Mouse (Mus musculus): ENCODE results near the gene Hck.

Gene Hck

DNA sequence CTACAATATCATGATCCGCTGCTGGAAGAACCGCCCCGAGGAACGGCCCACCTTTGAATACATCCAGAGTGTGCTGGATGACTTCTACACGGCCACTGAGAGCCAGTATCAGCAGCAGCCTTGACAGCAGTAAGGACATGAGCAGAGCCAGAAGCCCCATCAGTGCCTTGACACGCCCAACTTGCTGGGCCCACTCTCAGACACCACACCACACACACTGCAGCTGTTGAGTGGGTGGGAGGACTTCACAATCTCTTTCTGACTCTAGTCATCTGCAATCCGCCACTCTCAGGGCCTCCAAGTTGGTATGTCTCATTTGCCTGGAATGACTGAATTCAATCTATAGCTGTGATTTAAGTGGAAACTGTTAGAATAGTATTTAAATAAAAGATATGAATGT lies 42.8 kb downstream of the Hck start:
- DNase-seq (ENCODE audit: low spot score in 2 of 2): no peak

DNA sequence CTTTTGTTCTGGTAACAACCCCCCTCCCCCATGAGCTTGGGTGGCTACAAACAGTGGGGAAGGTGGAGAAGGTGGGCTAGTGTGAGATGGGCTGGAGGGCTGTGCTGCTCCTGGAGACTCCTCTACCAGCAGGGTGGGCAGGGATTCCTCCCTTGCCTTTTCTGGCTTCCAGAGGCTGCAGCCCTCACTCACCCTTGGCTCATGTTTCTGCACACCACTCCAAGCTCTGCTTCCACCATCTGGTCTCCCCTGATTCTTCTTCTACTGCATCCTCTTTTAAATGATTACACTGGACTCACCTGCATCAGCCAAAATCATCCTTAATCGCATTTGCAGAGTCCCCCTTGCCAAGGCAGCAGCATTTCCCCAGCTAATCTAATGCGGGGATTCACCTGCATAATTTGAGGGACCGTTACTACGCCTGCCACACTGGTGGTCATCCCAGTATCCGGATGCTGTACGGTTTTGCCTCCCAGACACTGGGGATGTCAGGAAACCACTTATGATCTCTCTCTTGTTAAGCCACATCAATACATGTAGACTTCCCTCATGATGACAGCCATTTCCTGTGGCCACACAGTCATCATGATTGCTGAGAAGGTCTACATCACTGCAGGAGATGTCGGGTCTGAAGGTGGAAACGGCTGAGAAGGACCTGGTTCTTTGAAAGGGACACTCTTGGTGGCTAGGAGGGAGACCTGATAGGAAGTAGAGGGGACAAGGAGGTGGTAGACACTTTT lies 43.8 kb downstream of the Hck start:
- no peak for DNase-seq (ENCODE audit: low spot score in 2 of 2)

DNA sequence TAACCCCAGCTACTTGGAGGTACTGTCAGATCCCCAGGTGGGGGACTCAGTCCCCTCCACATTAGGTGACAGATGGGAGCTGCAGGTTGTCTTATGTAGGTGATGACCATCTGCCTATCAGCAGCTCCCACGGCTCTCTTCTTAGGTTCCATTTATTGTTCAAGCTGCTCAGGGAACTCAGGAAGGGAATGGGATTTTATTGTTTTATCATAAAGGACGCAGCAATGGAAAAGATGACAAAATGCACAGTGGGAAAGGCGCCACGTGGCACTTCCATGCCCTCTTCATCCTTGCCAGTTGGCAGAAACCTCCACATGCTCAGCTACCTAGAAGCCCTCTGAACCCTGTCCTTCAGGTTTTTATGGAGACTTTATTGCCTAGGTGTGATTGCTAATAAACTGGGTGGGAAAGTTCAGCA lies 44.8 kb downstream of the Hck start:
- no peak for DNase-seq (ENCODE audit: low spot score in 2 of 2)

DNA sequence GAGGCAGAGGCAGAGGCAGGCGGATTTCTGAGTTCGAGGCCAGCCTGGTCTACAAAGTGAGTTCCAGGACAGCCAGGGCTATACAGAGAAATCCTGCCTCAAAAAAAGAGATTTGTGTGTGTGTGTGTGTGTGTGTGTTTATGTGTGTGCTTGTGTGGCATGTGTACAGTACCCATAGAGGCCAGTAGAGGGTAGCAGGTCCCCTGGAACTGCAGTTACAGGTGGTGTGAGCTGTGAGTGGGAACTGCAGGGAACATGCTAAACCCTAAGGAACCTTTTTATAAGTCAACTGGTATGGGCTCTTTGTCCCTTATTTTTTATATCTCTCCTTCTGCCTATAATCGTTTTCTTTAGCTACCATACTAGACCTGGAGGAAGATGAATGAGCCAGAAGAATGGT lies 49.0 kb downstream of the Hck start:
- DNase-seq (ENCODE audit: low spot score in 2 of 2): no peak

DNA sequence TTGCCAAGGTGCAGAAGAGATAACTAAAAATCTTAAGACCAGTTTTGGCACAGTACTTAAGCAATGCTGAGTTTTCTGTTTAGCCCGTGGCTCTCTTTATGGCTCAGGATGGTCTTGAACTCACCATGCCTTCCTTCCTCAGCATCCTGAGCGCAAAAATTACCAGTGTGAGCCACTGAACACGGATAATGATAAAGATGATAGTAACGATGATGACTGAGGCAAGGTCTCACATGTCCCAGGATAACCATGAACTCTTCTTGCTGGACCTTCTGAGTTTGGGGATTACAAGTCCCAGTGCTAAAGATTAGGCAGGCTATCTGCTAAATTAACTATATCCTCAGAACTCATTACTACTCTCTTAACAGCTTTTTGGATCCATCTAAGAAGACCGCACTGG lies 51.9 kb downstream of the Hck start:
- no peak for DNase-seq (ENCODE audit: low spot score in 2 of 2)

DNA sequence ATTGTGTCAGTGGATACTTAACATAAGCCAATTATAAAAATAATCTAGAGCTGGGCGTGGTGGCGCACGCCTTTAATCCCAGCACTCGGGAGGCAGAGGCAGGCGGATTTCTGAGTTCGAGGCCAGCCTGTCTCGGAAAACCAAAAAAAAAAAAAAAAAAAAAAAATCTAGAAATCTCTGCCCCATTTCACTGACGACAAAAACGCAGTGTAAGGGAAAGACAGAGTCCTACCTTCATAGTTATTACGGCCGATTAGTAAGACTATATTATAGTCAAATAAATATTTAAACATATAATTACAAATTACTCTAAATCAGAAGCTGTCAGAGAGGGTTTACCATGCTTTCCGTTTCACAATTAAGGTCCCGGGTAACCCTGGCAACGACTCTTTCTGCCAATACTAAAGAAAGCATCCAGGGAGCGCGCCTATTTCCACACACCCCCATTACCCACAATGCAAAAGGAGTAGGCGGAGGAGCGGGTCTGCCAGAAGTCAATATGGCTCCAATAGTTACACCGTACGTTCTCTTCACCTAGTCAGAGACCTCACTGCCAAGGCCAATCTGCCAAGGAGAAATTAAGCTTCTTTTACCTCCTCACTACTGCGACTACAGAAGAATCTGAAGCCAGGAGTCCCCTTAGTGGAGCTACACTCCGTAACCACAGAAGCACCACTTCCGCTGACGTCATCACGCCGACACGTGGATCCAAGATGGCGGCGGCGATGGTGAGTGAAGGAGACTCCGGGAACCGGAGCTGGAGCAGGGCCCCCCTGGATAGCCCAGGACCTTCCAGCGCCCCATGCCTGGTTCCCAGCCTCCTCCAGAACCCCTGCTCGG lies 52.8 kb downstream of the Hck start, which contains the start of gene Tm9sf4:
Tm9sf4 (plus strand) TSS at position 460 of the 840 bp plus-strand sequence.
- DNase-seq (ENCODE audit: low spot score in 2 of 2): peak; percentile 87 to 92

DNA sequence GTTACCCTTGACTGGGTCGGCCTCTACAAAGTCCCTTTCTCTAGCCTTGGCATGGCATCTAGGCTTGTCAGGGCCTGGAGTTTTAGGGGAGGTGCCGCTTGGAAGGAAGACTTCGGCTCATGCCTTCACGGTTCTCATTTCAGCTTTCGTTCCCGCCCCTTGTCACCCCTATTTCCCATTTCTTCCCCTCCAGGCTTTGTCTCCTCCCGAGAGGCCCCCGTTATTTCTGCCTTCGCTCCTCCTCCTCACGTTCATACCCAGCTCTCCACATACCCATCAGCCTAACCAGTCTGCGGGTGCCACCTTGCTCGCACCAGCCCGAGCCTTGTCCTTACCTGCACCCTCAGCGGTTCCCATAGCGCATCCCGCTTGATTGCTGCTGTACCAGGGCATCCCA lies 53.4 kb downstream of the Hck start:
- DNase-seq (ENCODE audit: low spot score in 2 of 2): no peak

DNA sequence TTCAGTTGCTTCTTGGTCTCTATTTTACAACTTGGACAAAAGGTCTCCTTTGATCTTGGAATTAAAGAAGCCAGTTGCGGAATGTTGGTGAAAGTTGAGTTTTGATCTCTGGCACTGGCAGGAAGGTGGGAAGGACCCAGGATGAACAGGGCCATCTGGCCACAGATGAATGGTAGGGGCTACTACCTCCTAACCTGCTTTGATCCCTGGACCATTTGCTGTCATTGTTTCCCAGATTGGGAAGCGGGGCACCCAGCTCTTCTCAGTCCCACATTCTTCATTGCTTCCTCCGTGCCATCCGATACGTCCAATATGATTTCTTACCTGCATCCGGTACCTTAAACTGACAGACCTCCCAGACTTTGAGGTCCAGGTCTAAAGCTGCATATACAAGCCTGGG lies 58.9 kb downstream of the Hck start:
- DNase-seq (ENCODE audit: low spot score in 2 of 2): no peak

DNA sequence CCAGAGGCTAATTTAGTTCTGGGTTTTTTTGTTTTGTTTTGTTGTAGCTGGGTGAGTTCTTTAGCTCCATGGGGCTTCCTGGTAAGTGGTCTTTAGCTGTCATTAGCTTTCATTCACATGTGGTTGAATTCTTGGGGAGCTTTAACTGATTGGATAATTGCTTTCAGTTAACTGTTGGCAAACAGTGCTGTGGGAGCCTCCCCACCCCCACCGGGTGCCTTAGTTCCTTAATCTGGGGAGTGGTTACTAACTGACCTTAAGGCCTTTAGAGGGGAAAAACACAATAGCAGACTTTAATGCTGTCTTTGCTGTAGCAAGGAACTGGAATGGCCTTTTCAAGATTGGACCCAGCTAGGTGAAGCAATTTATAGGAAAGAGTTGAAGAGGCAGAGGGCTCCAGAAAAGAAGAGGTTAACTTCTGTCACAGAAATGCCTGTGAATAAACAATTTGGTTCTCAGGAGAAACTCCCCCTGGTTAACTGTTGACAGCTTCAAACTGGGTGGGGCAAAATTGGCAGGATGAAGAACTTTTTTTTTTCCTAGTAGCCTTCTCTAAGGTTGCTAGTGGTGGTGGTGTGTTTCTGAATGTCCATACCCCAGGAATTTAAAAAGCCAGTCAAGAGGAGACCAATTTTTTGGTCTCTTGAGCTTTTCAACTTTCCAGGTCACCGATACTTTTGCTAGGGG lies 60.0 kb downstream of the Hck start:
- no peak for DNase-seq (ENCODE audit: low spot score in 2 of 2)

DNA sequence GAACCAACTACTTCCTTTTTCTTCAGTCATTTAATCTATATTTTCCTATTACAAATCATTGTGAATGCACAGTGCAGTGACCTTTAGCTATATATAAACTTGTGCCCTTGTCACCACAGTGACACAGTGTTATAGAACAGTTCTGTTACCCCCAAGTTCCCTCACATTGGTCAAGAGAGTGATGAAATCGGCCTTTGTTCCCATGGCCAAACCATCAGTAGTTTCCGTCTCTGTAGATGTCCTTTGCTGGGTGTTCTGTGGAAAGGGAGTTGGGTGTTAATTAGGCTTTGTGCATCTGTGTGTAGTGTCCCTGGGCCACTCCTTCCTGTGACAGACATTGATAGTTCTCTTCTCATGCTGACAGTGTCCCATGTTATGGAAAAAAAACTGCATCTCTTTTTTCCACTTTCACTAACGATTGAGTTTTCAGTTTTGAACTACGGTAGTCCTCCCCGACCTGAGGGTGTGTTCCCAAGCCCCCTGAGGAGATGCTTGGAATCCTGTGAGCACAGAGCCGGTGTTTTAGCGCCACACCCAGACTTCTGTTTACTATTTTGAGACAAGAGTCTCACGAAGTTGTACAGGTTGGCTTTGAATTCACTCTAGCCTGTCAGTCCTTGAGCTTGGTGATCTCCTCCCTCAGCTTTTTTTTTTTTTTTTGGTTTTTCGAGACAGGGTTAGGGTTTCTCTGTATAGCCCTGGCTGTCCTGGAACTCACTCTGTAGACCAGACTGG lies 62.4 kb downstream of the Hck start:
- no peak for DNase-seq (ENCODE audit: low spot score in 2 of 2)

DNA sequence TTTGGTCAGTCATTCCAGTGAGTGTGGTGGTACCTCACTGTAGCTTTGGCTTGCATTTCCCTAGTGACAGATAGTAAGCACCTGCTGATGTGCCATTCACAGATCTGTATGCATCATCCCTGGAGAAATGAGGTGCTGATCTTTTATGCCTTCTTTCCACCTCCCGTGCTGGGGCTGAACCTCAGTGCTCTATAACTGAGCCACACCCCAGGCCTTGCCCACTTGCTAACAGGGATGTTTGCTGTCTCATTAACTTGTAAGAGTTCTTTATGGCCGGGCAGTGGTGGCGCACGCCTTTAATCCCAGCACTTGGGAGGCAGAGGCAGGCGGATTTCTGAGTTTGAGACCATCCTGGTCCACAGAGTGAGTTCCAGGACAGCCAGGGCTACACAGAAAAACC lies 63.7 kb downstream of the Hck start:
- DNase-seq (ENCODE audit: low spot score in 2 of 2): no peak

DNA sequence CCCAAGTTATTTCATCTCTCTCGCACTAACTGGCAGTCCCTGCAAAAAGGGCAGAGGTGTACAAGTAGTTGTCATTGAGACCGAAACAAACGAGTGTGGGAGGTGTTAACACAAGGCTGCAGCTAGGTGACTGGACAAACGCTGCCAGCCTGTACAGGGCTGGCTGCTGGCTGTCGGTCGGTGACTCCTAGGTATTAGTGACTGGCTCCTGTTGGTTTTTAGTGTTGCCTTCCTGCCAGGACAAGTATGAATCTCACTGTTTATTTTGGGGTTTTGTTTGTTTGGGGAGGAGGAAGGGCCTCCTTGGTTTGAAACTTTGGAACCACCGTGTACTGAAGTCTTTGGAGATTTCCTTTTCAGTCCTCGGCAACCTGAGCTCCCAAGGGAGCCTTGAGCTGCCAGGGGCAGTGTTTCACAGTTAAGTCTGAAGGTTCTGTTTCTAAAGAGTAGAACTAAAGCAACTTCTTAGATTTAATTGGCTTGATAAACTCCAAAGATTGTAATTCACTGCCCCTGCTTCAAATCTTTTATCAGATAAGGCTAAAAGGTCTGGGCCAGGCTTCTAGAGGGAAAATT lies 67.8 kb downstream of the Hck start:
- peak in 1 of 2 experiments; percentile 16 for DNase-seq (ENCODE audit: low spot score in 2 of 2)

DNA sequence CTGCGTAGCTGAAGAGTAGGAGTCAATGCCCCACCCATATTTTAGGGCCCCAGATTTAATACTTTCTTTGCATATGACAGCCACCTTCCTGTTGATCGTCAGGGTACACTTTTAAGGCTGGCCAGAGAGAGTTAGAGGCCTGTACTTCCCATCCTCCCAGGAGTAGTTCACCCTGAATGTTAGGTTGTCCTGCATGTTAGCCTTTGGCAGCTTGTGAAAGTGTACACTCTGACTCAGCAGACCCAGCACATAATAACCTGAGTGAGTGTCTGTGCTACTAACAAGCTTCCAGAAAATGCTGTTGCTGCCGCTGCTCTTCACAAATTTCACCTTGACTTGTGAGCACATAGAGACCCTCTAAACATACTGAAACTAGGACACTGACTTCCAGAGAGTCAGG lies 68.9 kb downstream of the Hck start:
- DNase-seq (ENCODE audit: low spot score in 2 of 2): no peak

DNA sequence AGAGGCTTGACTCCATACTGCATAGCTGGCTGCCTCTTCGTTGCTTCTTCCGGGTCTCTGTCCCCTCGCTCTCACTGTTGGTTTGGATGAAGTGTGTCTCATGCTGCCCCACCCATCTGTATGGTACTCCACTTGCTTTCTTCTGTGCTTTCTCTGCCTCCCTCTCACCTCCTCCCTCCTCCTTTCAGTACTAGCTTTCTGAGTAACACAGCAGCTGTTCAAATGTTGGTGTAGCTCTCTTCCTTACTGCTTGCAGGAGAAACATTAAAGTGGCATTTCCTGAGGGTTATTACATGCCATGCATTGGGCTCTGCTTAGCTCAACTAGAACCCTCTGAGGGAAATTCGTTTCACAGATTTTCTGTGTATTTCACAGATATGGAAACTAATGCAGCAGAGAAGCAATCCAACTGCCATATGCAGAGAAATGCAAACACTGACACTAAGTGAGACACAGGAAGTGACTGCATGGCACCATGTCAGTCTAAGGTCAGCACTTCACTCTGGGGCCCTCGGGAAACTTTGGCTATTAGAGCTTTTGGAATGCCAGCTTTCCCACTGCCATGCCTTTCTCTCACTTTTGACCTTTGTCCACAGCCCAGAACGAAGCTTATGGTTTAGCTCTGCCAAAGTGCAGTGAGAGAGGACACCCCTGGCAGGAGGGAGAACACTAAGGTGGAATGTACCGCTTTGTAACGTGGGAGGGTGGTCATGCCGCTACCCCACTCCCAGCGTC lies 71.0 kb downstream of the Hck start:
- DNase-seq (ENCODE audit: low spot score in 2 of 2): no peak

DNA sequence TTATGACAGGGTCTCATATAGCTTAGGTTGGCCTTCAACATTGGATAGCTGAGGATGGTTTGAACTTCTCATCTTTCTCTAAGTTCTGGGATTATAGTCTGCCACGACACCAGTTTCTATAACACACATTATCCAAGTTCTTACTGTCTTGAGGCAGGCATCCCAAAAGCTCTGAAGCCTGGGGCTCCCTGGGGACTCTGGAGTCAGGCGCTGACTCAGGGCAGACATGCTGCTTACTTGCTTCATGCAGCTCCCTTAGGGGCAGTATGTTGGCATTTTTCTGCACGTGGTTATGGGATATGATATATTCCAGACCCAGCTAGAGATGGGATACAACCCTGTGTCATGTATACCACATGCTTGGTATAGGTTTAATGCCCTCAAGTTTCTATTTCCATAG lies 71.7 kb downstream of the Hck start:
- no peak for DNase-seq (ENCODE audit: low spot score in 2 of 2)

DNA sequence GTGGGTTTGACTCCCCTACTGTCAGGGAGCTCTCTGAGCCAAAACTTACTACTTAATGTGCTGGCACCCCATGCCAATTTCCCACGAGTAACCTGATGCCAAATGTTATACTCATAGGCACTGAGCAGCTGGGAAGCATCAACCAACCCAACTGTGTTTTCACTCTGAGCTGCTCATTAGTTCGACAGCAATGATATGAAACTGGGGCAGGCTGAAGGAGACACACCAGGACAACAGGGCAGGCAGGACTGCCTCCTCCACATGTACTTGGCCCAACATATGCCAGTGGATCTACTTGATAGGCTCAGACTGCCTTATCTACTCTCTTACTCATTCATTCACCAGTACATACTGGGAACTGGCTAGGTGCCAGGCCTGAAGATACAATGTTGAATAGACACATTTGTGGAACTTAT lies 77.9 kb downstream of the Hck start:
- DNase-seq (ENCODE audit: low spot score in 2 of 2): no peak

DNA sequence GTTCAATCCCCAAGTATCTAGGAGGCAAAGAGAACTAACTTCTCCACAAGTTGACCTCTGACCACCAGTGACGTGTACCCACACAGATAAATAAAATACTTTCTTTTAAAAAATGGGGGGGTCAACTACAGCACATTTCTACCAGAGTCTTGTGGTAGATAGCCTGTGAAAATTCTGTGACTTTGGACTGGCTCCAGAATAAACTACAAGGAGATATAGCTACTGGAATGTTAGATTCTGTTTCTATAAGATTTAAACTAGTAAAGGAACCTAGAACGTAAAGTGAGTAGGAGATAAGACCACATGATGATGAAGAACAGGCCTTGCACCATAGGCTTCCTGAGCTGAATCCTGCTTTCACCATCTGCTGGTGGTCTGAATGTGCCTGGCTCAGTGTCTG lies 79.6 kb downstream of the Hck start:
- DNase-seq (ENCODE audit: low spot score in 2 of 2): no peak

DNA sequence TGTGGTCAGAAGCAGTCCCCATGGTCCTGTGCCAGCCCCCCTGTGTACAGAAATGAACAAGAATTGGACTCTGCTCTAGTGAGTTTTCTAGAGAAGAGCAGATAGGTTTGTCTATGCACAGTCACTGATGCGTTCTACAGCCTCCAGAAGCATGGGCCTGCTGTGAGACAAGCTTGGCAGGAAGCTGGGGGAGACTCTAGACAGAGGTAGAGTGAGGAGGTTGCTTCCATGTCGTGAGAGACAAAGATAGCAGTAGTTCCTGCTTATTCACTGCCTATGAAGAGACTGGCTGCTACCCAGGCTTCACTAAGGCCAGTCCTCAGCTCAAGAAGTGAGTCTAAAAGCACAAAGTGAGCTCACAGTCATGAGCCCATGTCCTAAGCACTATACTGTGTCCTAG lies 83.0 kb downstream of the Hck start:
- no peak for DNase-seq (ENCODE audit: low spot score in 2 of 2)

DNA sequence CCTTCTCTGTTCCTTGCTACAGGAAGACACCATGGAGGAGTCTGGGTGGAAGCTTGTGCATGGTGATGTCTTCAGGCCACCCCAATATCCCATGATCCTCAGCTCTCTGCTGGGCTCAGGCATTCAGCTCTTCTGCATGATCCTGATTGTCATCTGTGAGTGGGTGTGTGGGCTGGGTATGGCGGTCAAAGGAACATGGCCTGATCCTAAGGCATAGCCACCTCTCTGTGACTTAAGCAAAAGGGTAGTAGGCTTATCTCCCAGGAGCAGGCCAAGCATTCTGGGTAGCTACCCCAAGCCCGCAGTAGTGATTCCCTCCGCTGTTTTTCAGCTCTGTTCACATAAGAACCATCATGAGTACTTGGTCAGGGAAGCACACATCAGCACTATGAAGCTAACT lies 86.0 kb downstream of the Hck start:
- no peak for DNase-seq (ENCODE audit: low spot score in 2 of 2)

DNA sequence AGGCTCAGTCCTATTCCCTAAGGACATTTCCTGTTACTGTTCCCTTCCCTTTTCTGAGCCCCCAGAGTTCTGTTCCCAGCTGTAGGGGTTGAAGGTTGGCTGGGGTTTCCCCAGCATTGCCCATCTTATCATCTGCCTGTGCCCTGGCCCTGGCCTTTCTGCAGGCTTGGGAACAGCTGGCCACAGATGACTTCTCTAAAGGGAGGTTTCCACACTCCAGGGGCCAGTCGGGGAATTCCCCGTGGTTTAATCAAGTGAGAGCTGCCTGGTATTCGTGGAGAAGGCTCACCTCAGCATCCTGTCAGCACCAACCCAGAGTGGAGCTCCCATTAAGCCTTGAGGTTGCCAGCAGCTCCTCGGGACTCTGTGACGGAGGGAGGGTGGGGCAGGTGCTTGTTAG lies 90.2 kb downstream of the Hck start:
- DNase-seq (ENCODE audit: low spot score in 2 of 2): no peak

DNA sequence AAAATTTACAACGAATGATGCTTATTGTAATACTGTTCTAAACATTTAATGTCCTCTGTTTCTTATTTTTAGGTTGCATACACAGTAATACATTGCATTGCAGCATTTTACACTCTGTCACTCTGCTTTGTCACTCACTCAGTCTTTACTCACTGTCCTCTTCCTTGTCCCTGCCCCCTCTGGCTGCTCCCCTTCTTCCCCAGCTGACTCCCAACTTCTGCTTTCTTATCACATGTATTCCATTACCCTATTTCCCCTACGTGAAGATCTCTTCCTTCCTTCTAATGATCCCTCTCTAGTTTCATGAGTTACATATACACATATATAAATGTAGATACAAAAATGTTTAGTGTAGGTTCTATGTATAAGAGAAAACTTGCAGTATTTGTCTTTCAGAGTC lies 90.8 kb downstream of the Hck start:
- DNase-seq (ENCODE audit: low spot score in 2 of 2): no peak

All from urinary bladder, postnatal 36 days (tissue).